Mouse (Mus musculus): ENCODE measurements at regions not wholly inside any gene's neighbourhood (a gene's known extent, or its start where the extent isn't known, plus 50 kb on each side); places are given as distances from the start of the nearest gene placed in this dataset.

DNA sequence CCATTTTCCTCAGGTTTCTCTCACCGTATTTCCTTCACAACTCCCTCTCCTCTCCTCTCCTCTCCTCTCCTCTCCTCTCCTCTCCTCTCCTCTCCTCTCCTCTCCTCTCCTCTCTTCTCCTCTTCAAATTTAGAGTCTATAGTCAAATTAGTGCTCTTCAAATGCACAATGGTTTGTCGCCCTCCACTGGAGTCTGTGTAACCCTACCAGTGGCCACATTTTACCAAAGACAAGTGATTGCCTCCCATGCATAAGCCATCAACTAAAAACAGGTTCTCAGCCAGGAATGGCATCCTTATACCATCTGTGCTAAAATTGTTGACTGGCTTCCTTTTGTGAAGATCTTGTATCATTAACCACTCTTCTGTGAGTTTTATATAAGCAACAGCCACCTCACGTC is 979.5 kb upstream of the Adam24 start:
- DNase-seq = peak in 1 of 2 experiments; percentile 48

DNA sequence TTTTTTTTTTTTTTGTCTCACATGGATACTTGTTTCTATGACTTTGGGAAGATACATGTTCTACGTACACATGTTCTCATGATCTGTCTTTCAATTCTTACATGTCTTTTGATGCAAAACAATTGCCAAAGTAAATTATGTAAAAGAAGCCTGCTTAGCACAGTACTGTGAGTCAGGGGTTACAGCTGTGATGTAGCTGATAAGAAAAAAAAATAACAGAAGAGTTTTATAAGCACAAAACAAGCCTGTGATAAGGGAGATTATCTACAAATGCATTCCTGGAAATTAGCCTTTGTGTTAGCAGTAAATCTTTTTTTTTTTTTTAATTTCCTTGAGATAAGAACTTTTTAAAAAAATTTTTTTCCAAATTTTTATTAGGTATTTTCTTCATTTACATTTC is 969.0 kb upstream of the Adam24 start:
- no peak for DNase-seq

DNA sequence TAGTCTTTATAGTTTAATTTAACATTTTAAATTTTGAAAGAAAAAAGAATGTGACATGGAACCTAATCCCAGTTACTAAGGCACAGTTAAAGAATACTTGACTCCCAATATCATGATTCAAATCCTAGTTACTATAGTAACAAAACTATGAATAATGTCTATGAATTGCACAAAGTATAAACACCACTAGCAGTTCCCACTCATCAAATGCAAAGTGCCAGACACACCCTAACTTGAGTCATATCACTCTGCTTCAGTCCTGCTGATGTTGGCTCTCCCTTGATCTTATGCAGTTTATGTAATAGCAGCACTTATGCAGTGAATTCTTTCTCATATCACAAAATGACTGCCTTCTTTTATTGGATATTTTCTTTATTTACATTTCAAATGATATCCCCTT is 932.5 kb upstream of the Adam24 start:
- no peak for DNase-seq

DNA sequence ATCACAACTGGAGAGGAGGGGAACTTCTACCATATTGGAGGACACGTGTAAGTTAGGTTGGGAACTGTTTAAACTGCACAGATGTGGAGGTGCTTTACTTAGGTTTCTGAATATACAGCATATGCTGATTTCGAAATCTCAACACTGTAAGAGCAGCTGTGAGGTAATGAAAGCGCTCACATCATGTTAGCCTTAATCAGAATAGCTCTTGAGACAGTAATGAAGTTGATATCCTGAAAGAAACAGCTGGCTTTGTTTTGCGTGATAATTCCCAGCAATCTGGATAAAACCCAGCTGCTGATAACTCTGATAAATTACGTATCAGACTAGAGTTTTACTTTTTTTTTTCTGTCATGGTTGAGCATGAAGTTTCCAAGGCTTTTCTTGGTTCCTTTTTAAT is 928.7 kb upstream of the Adam24 start:
- no peak for DNase-seq

DNA sequence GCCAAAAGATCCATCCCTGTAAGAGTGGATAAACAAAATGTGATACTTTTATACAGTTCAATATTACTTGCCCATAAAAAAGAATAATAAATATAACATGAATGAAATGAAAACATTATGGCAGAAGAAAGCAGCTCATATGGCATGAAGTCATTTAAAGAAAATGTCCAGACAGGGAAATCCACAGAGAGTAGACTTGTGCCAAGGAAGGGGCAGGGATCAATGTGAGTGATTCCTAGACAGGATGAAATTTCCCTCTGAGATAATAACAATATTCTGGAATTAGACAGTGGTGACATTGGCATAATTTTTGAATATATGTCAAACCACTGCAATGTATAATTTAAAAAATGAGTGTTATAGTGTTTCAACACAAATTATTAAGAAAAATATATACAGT is 915.0 kb upstream of the Adam24 start:
- no peak for DNase-seq

DNA sequence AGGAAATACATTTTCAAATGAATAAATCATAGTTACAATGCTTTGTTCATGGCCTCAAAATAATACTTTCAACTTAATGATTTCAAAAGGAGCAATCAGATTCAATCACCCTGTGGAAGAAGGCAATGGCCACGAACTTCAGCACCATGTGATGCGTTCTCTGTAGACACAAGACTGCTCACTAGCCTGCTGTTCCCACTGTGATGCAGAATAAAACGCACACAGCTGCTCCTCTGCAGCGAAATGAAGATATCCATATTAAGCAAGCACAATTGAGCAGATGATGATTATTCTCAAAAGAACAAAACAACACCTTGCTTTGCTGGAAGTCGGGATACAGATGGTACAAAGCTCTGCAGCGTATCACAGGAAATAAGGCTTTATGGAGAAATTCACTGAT is 895.4 kb upstream of the Adam24 start:
- no peak for DNase-seq

DNA sequence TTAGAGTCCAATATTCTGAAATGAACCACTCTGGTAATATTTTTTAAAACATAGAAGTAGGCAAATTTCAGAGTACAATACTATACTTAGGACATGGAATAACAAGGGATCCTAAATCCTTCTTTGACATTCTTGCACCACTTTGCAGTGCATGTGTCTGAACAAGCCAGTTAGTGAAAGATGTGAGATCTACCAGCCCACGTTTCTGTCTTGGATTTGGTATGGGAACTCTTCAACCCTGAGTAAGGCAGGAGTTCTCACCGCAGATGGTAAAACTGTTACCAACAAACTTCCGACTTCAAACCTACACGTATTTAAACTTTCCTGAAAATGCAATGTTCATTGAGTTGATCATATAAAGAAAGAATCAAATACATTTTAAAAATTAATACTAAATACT is 894.7 kb upstream of the Adam24 start:
- no peak for DNase-seq

DNA sequence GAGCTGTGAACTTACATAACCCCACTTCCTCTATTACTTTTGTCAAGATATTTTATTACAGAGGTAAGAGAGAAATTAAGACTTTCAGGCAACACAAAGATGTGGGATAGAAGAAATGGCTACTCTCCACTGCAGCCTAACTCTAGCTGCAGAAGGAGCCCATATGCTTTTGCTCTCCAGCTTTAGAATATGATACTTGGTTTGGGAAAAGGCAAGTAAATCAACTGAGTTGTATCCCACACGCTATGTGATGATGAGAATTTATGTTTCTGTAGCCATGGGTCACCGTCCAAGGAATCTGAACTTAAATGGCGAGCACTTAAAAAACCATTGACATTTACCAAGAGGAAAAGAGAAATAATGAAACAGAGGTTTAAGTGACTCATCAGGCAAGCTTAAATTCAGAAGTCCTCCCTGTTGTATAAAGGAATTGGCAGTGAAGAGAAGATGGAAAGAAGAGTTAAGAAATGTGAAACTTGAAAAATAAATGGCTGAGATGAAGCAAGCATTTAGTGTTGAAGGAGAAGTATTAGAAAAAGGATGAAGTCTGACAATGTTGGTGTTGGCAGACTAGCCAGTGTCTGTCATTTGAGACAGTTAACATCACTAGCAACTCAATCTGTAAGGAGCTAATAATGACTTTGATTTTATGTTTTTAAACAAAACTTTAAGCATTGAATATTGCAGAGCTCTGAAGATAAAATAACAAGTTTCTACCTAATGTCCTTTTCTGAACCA is 893.3 kb upstream of the Adam24 start:
- no peak for DNase-seq

DNA sequence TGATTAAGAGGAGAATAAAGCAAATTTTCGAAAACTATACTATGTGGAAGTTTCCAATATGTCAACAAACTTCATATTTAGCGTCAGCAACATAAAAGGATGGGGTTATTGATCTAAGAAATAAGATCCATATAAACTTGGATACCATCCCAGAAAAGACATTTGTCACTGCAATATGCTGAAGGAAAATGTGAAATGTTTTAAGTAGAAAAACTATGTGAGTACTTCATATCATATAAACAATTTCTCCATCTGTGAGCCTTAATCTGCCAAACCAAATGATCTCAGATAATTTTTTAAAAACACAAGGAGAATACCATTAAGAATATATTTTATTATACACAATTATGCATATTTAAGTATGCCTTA is 892.7 kb upstream of the Adam24 start:
- no peak for DNase-seq

All from kidney, postnatal 36 days (tissue).